Mouse (Mus musculus) heart, postnatal 0 days (tissue): ENCODE measurements around the gene Drosha.

Experiments
- CTCF ChIP-seq: IDR thresholded peaks from 2 replicates; pipeline ENCODE4 v1.5.1; 2016; ENCODE audit warnings: antibody characterized with exemption, control low read depth, low read depth
- EP300 ChIP-seq: IDR thresholded peaks from 2 replicates; pipeline ENCODE4 v1.6.1; 2016; ENCODE audit warnings: antibody characterized with exemption, low read depth

DNA sequence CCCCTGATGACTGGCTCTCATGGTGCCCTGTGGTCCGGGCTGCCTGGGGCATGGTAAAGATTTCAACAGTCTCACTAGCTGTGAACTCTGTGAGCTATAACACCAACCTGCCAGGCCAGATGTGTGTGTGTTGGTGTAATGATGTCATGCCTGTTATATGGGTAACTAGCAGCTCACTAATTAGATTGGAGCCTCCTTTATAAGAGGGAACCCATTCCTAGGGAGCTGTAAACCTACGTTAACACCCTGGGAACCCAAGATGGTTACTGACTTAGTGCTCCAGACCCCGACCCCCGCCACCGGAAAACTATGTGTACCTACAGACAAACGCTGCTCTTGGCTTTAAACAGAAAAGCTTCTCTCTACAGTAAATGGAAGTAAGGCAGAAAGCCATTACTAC lies 43.3 kb upstream of the Drosha start:
- TF ChIP-seq EP300 (no peak), CTCF (no peak)
